Mouse (Mus musculus): Measurements from ENCODE around the gene BC052040.

DNA sequence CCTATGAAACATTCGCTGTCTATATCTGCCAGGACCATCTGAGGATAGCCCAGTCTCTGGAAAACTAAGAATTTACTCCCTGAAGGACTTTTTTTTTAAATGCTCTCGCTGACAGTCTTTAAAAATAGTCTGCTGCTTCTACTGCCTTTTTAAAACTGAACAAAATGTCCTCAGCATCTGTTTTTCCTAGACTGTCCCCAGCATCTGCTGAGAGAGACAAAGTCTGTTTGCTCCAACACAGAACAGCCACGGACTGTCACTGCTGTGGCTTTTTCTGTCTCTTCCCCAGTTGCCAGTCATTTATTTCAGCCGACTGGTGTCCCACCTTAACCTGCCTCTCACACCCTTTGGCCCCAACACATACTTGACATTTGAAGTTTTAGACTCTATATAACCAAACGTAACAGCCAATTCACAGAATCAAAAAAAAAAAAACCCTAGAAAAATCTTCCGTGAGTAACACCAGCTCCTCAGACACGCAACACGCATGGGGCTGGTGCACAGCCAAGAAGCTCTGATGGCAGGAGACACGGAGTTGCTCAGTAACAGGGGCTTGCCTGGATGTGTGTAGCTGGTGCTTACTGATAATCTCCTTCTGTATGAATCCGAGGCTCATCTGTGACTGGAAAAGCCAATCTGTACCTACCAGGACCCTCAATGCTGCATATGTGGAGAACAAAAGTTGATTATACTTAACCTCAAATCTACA, 188.2 kb downstream of the BC052040 start:
- TF ChIP-seq EP300 (IDR thresholded peaks at IDR 0.05; ENCODE audit: insufficient read depth, low read depth, low read length) = no peak
- no peak for TF ChIP-seq CTCF (IDR thresholded peaks at IDR 0.05)
- TF ChIP-seq POLR2A (IDR thresholded peaks at IDR 0.05; ENCODE audit: insufficient read depth, low read depth, low read length) = no peak

Data from heart, adult 2 months (tissue).